Mouse (Mus musculus) heart, embryonic 11.5 days (tissue): ENCODE measurements around the gene Psg22. TPM values are rescaled to one million over a fixed set of nuclear protein-coding genes. Genes with fewer than 3 reads are reported as not detected.
"Not testable (repeated sequence)": the region's sequence is repeated elsewhere in the genome, so short reads cannot be mapped to it uniquely, and the experiment has no call there.

Experiments
- ATAC-seq: fragments of 200-750 bp; cut with Nextera tagmentation; replicated peaks from 2 replicates; pipeline ENCODE4 v1.8.0; 2017; ENCODE audit warnings: moderate library complexity; ENCODE audit not compliant: insufficient number of reproducible peaks, low FRiP score, low TSS enrichment
- H3K27ac ChIP-seq: fragments of 300-500 bp; sonication (generic); 2 replicates; pipeline ENCODE4 v1.5.1; 2014; ENCODE audit warnings: mild to moderate bottlenecking, low read depth, low read length
- H3K27me3 ChIP-seq: fragments of 300-500 bp; sonication (generic); 2 replicates; pipeline ENCODE4 v1.6.1; 2014; ENCODE audit warnings: mild to moderate bottlenecking, low read length, mixed read lengths; ENCODE audit not compliant: control insufficient read depth, insufficient read depth
- H3K36me3 ChIP-seq: fragments of 300-500 bp; sonication (generic); 2 replicates; pipeline ENCODE4 v1.6.1; 2014; ENCODE audit warnings: mild to moderate bottlenecking, low read length, moderate library complexity, mixed read lengths; ENCODE audit not compliant: control insufficient read depth, insufficient read depth
- H3K4me1 ChIP-seq: fragments of 300-500 bp; sonication (generic); 2 replicates; pipeline ENCODE4 v1.6.1; 2014; ENCODE audit warnings: low read length; ENCODE audit not compliant: control insufficient read depth, insufficient read depth
- H3K4me2 ChIP-seq: fragments of 300-500 bp; sonication (generic); 2 replicates; pipeline ENCODE4 v1.6.1; 2014; ENCODE audit warnings: mild to moderate bottlenecking, moderate library complexity
- H3K4me3 ChIP-seq: fragments of 300-500 bp; sonication (generic); 2 replicates; pipeline ENCODE4 v1.5.1; 2014; ENCODE audit warnings: low read depth, low read length
- H3K9ac ChIP-seq: fragments of 300-500 bp; sonication (generic); 2 replicates; pipeline ENCODE4 v1.6.1; 2014; ENCODE audit warnings: mild to moderate bottlenecking, low read depth, low read length, moderate library complexity
- H3K9me3 ChIP-seq: fragments of 300-500 bp; sonication (generic); replicated peaks from 2 replicates; pipeline ENCODE4 v1.6.1; 2016; ENCODE audit warnings: low read length; ENCODE audit not compliant: control insufficient read depth
- WGBS: fragments of 180-500 bp; shearing (Covaris S2); extraction: QIAGEN DNeasy Blood & Tissue Kit; methylation state at CpG from one replicate; pipeline ENCODE4 v1.1.7; 2014; ENCODE audit not compliant: insufficient replicate concordance; 5-methylcytosine and 5-hydroxymethylcytosine counted together
- polyA plus RNA-seq: library from polyadenylated mRNA; unstranded; fragments of >200 nt; fragmentation: Nextera tagmentation; extraction: Ambion mirVana; gene quantifications from 2 replicates; pipeline ENCODE4 v1.2.1, GENCODE M21; 2014

Psg22 gene
- polyA plus RNA-seq, 1 experiment from 2014 or later: not detected

- Histone ChIP-seq H3K27ac (no peak overlapping the region), H3K9ac (no peak overlapping the region), H3K27me3 (no peaks in the 10 kb centered on the region), H3K4me2 (no peak overlapping the region), H3K4me1 (no peaks in the 10 kb centered on the region), H3K9me3 (no peaks in the 10 kb centered on the region), H3K4me3 (no peak overlapping the region), H3K36me3 (no peaks in the 10 kb centered on the region)
- WGBS: 74% methylated on average over 1 of the region's 1 CpGs
- no peak for ATAC-seq
These were observed 10.5 kb downstream of the Psg22 start for GRCm38 (mm10) chr7:18728391-18728790.

GRCm38 (mm10) chr7:18733111-18733510 is 15.2 kb downstream of the Psg22 start:
- Histone ChIP-seq H3K36me3 (no peaks in the 10 kb centered on the region), H3K4me3 (no peak overlapping the region), H3K4me2 (no peak overlapping the region), H3K9ac (no peak overlapping the region), H3K27ac (no peak overlapping the region), H3K27me3 (no peaks in the 10 kb centered on the region), H3K4me1 (no peaks in the 10 kb centered on the region), H3K9me3 (no peaks in the 10 kb centered on the region)
- ATAC-seq: no peak

- ATAC-seq: no peak
- WGBS: 71% methylated on average over 1 of the region's 1 CpGs
These were observed 16.6 kb downstream of the Psg22 start for GRCm38 (mm10) chr7:18734451-18734850.

GRCm38 (mm10) chr7:18746189-18746860 is 28.4 kb downstream of the Psg22 start:
- whole genome bisulfite sequencing: 10% methylated on average over 20 of the region's 20 CpGs
- Histone ChIP-seq H3K4me1 (no peaks in the 10 kb centered on the region), H3K9me3 (no peaks in the 10 kb centered on the region), H3K4me3 (peak overlapping the region; percentile 35), H3K27me3 (peaks cover 7% of the 10 kb centered on the region), H3K4me2 (peak overlapping the region; percentile 66), H3K27ac (no peak overlapping the region), H3K9ac (peak overlapping the region; percentile 65; the same call in 1 of the 2 replicates), H3K36me3 (no peaks in the 10 kb centered on the region)
- ATAC-seq: no peak

More at GRCm38 (mm10) chr7:18734451-18734850, 16.6 kb downstream of the Psg22 start:
- no peak overlapping the region for H3K9ac ChIP-seq
- H3K9me3 ChIP-seq: no peaks in the 10 kb centered on the region
- no peaks in the 10 kb centered on the region for H3K36me3 ChIP-seq
- H3K4me1 ChIP-seq: no peaks in the 10 kb centered on the region
- no peak overlapping the region for H3K27ac ChIP-seq
- no peak overlapping the region for H3K4me2 ChIP-seq
- no peak overlapping the region for H3K4me3 ChIP-seq
- no peaks in the 10 kb centered on the region for H3K27me3 ChIP-seq

- not testable (repeated sequence) for H3K9me3 ChIP-seq, H3K4me3 ChIP-seq, ATAC-seq, H3K36me3 ChIP-seq, H3K4me1 ChIP-seq, H3K9ac ChIP-seq, H3K4me2 ChIP-seq, H3K27ac ChIP-seq, H3K27me3 ChIP-seq
- WGBS: 49% methylated on average over 2 of the region's 2 CpGs
These were observed 29.5 kb downstream of the Psg22 start for GRCm38 (mm10) chr7:18747420-18747819.

GRCm38 (mm10) chr7:18748994-18749895 is 31.4 kb downstream of the Psg22 start:
- WGBS: 24% methylated on average over 6 of the region's 6 CpGs
- Histone ChIP-seq H3K27ac (no peak overlapping the region), H3K4me3 (0 out of 2 replicates have a peak overlapping the region, but pooled peaks have one; percentile 3), H3K36me3 (no peaks in the 10 kb centered on the region), H3K4me1 (no peaks in the 10 kb centered on the region), H3K9me3 (no peaks in the 10 kb centered on the region), H3K9ac (no peak overlapping the region), H3K4me2 (no peak overlapping the region), H3K27me3 (peaks cover 7% of the 10 kb centered on the region)
- ATAC-seq: no peak

GRCm38 (mm10) chr7:18749896-18750477 is 32.1 kb downstream of the Psg22 start:
- not testable (repeated sequence) for H3K27me3 ChIP-seq, H3K36me3 ChIP-seq, H3K27ac ChIP-seq, H3K9ac ChIP-seq, H3K4me3 ChIP-seq, H3K4me2 ChIP-seq, H3K4me1 ChIP-seq, ATAC-seq, H3K9me3 ChIP-seq
- WGBS: 50% methylated on average over 11 of the region's 13 CpGs

- not testable (repeated sequence) for H3K27me3 ChIP-seq, ATAC-seq, H3K9me3 ChIP-seq, H3K27ac ChIP-seq, H3K4me1 ChIP-seq, H3K36me3 ChIP-seq, H3K9ac ChIP-seq, H3K4me3 ChIP-seq, H3K4me2 ChIP-seq
- WGBS: 84% methylated on average over 7 of the region's 7 CpGs
These were observed 42.3 kb downstream of the Psg22 start for GRCm38 (mm10) chr7:18760152-18760551.
